Mouse (Mus musculus): ENCODE results near the gene Smchd1. TPM values are rescaled to one million over a fixed set of nuclear protein-coding genes. Genes with fewer than 3 reads are reported as not detected.

Gene Smchd1
- polyA plus RNA-seq, 1 experiment, result 23.7 TPM

DNA sequence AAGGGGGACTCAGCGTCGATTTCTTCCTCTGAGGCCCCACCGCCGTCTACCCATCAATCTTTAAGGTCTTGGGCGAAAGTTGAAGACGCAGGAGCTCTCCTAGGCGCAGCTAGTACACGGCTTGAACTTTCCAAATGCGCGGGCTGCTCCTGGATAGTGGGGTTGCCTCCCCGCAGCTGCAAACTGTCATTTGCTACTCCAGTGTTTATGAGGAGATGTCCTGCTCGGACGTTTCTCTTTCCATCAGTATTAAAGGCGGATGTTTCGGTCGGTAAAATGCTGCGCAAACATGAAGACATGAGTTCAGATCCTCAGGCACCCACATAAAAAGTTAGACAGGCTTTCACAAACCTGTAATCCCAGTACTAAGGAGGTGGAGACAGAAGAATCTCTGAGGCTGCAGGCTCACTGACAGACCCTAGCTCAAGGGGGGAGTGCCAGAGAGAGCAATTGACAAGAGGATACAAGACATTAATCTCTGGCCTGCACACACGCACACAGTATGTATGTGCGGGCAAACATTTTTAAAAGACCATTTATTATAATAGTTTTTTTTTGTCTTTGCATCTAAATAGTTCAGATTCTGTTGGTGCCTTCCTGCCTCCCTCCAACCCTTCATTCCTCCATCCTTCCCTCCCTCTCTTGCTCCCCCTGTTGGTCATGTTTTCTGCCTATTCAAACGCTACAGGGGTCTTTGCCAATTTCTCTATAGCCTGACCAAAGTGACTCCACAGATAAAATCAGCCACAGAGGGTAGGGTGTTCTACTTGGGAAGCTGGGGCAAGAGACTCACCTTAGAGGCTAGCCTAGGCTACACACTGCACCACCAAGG is 163.6 kb downstream of the Smchd1 start, which contains the start of gene Emilin2:
TSS of gene Emilin2 (minus strand) at position 639 of the 832 bp plus-strand sequence.
- no peak for TF ChIP-seq POLR2A (IDR thresholded peaks at IDR 0.05; ENCODE audit: extremely low read depth, insufficient read depth, low read length)
- peak; percentile 27; the same call in 1 of the 2 replicates for TF ChIP-seq CTCF (IDR thresholded peaks at IDR 0.05; ENCODE audit: extremely low read depth, insufficient read depth, low read length)
- peak within 1 kb of the TSS; percentile 30; the same call in 1 of the 2 replicates for H3K4me3 ChIP-seq (ENCODE audit: insufficient read depth, low read length)
- H3K27ac ChIP-seq (ENCODE audit: insufficient read depth, low read length), result no peak within 1 kb of the TSS
- no peaks in the 10 kb centered on the region for H3K4me1 ChIP-seq (ENCODE audit: control insufficient read depth, insufficient read depth, low read length)

DNA sequence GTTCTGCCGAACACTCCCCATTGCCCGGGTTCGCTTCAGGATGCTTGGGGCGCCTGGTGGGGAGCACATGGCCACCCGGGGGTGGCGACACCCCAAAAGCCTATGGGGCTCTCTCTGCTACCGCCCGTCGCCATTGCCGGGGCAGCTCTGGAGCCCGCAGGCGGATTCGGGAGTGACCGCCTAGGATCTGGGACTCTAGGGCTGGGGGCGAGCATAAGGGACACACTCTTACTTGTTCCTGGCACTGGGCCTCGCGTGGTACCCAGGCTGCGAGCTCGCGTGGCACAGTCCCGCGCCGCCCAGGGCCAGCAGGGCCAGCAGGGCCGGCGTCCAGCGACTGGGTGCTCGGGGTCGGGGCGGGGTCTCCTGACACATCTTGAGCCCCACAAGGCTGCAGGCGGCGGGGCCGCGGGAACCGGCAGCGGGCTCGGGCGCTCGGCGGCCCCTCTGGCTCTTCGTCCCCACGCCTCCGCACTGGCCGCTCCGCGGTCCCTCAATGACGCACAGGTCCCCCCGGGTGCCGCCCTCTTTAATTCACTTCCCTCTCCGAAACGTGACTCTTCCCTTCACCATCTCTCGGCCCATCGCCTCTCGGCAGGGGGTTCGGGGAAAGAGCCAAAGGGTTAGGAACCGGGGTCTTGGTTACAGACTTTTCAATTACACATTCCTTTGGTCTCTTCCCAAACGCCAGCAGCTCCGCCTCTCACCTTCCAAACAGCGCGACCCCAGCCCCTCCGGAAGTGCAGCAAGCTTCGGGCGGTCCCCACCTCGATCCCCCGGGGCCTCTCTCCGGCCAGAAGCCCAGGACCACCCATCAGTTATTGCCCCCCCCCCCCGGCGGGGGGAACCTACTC is 164.4 kb downstream of the Smchd1 start:
- H3K27ac ChIP-seq (ENCODE audit: insufficient read depth, low read length), result no peak overlapping the region
- no peaks in the 10 kb centered on the region for H3K4me1 ChIP-seq (ENCODE audit: control insufficient read depth, insufficient read depth, low read length)
- TF ChIP-seq POLR2A (IDR thresholded peaks at IDR 0.05; ENCODE audit: extremely low read depth, insufficient read depth, low read length) (no peak), CTCF (IDR thresholded peaks at IDR 0.05; ENCODE audit: extremely low read depth, insufficient read depth, low read length) (no peak)
- peak overlapping the region; percentile 30 for H3K4me3 ChIP-seq (ENCODE audit: insufficient read depth, low read length)

DNA sequence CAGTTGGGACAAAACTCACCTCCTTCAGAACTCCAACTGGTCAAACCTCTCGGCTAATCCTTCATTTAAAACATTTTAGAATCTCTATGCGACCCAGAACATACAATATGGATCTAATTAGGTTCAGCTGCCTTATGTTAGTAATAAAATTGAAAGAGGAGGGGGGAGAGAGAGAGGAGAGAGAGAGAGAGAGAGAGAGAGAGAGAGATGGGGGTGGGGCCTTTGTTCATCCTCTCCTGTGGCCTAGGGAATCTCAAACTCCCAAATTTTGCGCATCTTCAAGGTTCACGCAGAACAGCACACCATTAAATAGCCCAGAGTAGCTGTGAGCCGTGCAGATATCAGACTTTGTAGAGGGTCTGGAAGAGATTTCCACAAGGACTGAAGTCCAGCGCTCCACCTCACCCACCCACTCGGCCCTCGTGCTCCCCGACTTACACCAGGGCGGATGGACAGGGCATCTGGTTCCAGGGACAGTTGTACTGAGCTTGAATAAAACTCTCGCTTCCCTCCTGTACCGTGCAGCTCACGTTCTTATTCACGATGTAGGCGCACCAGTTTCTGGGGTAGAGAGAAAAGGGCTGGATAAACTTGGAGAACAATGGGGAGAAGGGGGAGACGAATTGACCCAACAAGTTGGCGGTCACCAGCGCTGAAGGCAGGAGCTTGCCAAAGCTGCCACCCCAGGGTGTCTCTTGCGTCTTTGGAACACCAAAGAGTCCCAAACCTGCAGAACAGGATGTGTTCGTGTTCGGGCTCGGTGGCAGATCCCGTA is 165.2 kb downstream of the Smchd1 start:
- TF ChIP-seq POLR2A (IDR thresholded peaks at IDR 0.05; ENCODE audit: extremely low read depth, insufficient read depth, low read length) (no peak), CTCF (IDR thresholded peaks at IDR 0.05; ENCODE audit: extremely low read depth, insufficient read depth, low read length) (no peak)
- H3K4me1 ChIP-seq (ENCODE audit: control insufficient read depth, insufficient read depth, low read length), result no peaks in the 10 kb centered on the region
- no peak overlapping the region for H3K27ac ChIP-seq (ENCODE audit: insufficient read depth, low read length)
- H3K4me3 ChIP-seq (ENCODE audit: insufficient read depth, low read length), result peak overlapping the region; percentile 30

DNA sequence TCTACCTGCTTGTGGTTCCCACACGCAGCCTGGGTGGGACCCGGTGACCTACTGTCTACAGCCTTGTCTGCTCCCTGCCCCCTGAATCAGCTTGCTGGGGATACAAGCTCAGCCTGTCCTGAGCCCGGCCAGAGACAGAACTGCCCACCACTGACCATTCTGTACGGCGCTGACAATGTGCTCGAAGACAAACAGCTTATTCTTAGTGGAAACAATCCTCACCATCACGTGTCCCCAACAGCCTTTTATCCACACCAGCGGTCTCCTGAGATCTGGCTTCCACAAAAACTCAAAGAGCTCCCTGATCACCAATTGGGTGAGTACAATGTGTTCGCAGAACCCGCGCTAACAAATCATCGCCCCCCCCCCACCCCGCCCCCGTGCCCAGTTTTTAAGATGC is 166.0 kb downstream of the Smchd1 start:
- Histone ChIP-seq H3K4me3 (ENCODE audit: insufficient read depth, low read length) (no peak overlapping the region), H3K27ac (ENCODE audit: insufficient read depth, low read length) (no peak overlapping the region), H3K4me1 (ENCODE audit: control insufficient read depth, insufficient read depth, low read length) (no peaks in the 10 kb centered on the region)
- TF ChIP-seq CTCF (IDR thresholded peaks at IDR 0.05; ENCODE audit: extremely low read depth, insufficient read depth, low read length) (no peak), POLR2A (IDR thresholded peaks at IDR 0.05; ENCODE audit: extremely low read depth, insufficient read depth, low read length) (no peak)

DNA sequence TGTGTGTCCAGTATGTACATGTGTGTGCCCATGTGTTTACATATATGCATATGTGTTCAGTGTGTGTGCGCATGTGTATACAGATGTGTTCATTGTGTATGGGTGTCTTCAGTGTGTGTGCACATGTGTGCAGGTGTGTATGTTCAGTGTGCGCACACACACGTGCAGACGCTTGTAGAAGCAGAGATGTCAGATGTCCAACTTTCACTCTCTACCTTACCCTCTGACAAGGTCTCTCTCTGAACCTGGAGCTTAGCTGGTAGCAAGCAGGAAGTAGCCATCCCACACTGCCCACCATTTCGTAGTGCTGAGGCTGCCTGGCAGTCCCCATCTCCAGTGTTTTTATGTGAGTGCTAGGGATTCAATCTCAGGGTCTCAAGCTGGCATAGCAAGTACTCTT is 166.8 kb downstream of the Smchd1 start:
- TF ChIP-seq CTCF (IDR thresholded peaks at IDR 0.05; ENCODE audit: extremely low read depth, insufficient read depth, low read length) (no peak), POLR2A (IDR thresholded peaks at IDR 0.05; ENCODE audit: extremely low read depth, insufficient read depth, low read length) (no peak)
- no peaks in the 10 kb centered on the region for H3K4me1 ChIP-seq (ENCODE audit: control insufficient read depth, insufficient read depth, low read length)
- H3K4me3 ChIP-seq (ENCODE audit: insufficient read depth, low read length), result no peak overlapping the region
- H3K27ac ChIP-seq (ENCODE audit: insufficient read depth, low read length), result no peak overlapping the region

DNA sequence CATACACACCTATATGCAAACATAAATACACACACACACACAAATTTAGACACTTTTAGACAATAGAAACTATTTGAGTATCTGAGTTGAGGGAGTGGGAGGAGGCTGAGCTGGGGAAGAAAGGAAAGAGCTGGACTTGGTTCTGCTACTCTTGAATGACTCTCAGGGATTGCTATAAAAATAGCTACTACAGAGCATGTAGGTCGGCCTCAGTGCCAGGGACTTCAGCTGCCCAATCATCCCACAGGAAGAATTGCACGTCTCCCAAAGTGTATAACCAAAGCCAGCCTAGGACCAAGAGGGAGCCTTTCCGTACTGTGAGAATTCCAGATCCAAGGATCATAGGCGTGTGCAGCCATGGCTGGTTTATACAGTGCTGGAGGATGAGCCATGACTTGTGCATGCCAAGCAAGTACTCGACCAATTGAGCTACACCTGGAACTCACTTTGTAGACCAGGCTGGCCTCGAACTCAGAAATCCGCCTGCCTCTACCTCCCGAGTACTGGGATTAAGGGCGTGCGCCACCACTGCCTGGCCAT is 167.8 kb downstream of the Smchd1 start:
- Histone ChIP-seq H3K4me1 (ENCODE audit: control insufficient read depth, insufficient read depth, low read length) (no peaks in the 10 kb centered on the region), H3K4me3 (ENCODE audit: insufficient read depth, low read length) (no peak overlapping the region), H3K27ac (ENCODE audit: insufficient read depth, low read length) (no peak overlapping the region)
- no peak for TF ChIP-seq POLR2A (IDR thresholded peaks at IDR 0.05; ENCODE audit: extremely low read depth, insufficient read depth, low read length)
- no peak for TF ChIP-seq CTCF (IDR thresholded peaks at IDR 0.05; ENCODE audit: extremely low read depth, insufficient read depth, low read length)

DNA sequence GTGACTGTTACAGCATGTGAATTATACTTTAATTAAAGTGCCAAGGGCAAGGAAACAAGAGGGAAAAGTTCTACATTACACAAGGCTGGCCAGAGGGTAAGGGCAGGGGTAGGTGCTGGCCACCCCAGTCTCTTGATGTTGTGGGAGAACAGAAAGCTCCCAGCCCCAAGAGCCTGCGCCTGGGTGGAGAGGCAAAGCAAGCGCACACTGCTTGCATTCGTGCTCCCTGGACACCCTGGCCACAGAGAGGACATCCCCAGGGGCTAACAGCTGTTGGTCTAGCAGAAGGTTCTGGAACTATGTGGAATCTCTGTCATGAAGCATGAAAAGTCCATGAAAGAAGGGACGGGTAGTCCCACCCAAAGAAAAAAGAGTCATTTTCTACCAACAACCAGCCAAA is 168.4 kb downstream of the Smchd1 start:
- Histone ChIP-seq H3K4me1 (ENCODE audit: control insufficient read depth, insufficient read depth, low read length) (no peaks in the 10 kb centered on the region), H3K4me3 (ENCODE audit: insufficient read depth, low read length) (no peak overlapping the region), H3K27ac (ENCODE audit: insufficient read depth, low read length) (no peak overlapping the region)
- TF ChIP-seq POLR2A (IDR thresholded peaks at IDR 0.05; ENCODE audit: extremely low read depth, insufficient read depth, low read length) (no peak), CTCF (IDR thresholded peaks at IDR 0.05; ENCODE audit: extremely low read depth, insufficient read depth, low read length) (no peak)

DNA sequence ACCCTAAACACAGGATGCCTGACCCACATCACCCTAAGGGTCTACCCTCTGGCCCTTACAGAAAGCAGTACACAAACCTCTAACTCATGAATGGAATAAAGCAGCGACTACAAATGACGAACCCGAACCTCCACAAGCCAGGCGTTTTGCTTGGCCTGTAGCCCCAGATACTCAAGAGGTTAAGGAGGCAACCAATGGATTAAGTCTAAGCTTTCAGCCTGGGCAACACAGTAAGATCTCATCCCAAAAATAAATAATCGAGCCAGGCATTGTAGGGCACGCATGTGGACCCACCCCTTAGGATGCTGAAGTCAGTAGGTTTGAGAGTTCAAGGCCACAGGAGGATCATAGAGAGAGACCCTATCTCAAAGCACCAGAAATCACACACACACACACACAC is 169.1 kb downstream of the Smchd1 start:
- Histone ChIP-seq H3K4me1 (ENCODE audit: control insufficient read depth, insufficient read depth, low read length) (no peaks in the 10 kb centered on the region), H3K4me3 (ENCODE audit: insufficient read depth, low read length) (no peak overlapping the region), H3K27ac (ENCODE audit: insufficient read depth, low read length) (no peak overlapping the region)
- TF ChIP-seq POLR2A (IDR thresholded peaks at IDR 0.05; ENCODE audit: extremely low read depth, insufficient read depth, low read length) (no peak), CTCF (IDR thresholded peaks at IDR 0.05; ENCODE audit: extremely low read depth, insufficient read depth, low read length) (no peak)

DNA sequence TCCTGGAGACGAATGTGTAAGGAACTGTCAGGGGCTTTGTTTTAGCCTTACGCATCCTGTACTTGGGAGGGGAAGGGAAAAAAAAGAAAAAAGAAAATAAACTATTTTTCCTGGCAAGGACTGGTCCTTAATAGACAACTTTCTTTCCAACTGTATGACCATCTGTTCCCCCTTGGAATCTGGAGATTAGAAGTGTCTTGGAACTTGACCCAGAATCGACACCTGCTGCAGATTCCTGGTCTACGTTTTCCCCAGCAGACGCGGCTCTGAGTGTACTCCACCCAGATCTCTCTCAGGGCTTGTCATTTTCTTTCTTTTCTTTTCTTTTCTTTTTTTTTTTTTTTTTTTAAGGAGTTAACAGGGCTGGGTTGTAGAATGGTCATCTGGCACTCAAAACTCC is 171.7 kb downstream of the Smchd1 start:
- Histone ChIP-seq H3K4me3 (ENCODE audit: insufficient read depth, low read length) (no peak overlapping the region), H3K4me1 (ENCODE audit: control insufficient read depth, insufficient read depth, low read length) (no peaks in the 10 kb centered on the region), H3K27ac (ENCODE audit: insufficient read depth, low read length) (no peak overlapping the region)
- no peak for TF ChIP-seq CTCF (IDR thresholded peaks at IDR 0.05; ENCODE audit: extremely low read depth, insufficient read depth, low read length)
- no peak for TF ChIP-seq POLR2A (IDR thresholded peaks at IDR 0.05; ENCODE audit: extremely low read depth, insufficient read depth, low read length)
